Mouse (Mus musculus) gastrocnemius, postnatal 10 days (tissue): Measurements from ENCODE around the gene Gabrd. TPM values are rescaled to one million over a fixed set of nuclear protein-coding genes. Genes with fewer than 3 reads are reported as not detected.

Source experiments
- DNase-seq: peaks from one replicate; pipeline ENCODE4 v3.0.0; 2021; ENCODE audit warnings: mixed read lengths
- total RNA-seq, 2 experiments: library from RNA; stranded (reverse); gene quantifications; 2 replicates each; pipeline ENCODE4 v1.2.3; 2021

The Gabrd gene
- total RNA-seq, 2 experiments from 2014 or later, result 0.81 to 0.96 TPM

DNA sequence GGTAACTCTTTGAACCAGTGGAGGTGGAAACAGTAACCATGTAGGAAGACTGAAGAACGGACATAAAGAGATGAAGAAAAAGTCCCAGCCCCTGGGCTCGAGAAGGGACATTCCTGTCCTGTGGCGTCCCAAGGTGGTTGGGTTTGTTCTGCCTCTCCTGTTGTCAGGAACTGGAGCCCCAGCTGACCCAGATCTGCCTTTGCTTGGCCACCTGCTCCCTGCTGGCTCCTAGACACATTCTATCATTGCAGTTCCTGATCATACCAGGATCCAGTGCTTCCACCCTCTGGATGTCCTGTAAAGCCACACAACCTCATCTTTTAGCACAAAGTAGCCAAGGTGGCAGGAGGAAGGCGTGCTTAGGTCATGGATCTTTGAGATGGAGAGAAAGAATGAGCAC is 14.6 kb downstream of the Gabrd start:
- DNase-seq, result no peak

DNA sequence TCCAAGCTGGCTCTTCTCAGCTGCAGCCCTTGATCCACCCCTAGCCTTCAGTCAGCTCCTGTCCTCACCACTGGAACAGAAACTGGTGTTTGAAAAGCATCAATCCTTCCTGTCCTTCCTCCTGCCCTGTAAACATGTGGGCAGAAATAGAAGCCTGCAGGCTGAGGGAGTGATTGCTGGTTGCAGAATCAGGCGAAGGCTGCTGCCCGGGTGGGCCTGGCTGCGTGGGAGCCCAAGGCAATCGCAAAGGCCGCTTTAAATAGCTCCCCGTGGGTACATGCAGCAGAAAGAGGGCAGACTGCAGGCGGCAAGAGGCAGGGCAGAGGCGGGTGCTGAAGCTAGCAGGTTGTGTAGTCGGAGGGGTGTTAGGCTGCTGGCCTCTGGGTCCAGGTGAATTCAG is 15.2 kb downstream of the Gabrd start:
- DNase-seq, result no peak

DNA sequence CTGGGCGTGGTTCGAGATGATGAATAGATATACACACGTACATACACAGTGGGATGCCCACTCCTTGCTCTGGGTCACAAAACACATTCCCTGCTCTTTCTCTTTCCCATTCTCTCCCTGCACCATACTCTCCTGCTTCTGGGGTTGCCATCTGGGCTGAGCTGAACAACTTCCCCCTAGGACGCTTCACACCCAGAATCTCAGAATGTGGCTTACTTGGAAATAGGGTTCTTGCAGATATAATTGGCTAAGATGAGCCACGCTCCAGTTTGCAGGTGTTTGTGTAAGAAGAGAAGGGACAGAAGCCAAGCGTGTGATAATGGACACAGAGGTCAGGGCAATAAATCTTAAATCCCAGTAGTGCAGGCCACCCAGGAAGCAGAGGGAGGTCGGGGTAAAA is 15.9 kb downstream of the Gabrd start:
- no peak for DNase-seq

DNA sequence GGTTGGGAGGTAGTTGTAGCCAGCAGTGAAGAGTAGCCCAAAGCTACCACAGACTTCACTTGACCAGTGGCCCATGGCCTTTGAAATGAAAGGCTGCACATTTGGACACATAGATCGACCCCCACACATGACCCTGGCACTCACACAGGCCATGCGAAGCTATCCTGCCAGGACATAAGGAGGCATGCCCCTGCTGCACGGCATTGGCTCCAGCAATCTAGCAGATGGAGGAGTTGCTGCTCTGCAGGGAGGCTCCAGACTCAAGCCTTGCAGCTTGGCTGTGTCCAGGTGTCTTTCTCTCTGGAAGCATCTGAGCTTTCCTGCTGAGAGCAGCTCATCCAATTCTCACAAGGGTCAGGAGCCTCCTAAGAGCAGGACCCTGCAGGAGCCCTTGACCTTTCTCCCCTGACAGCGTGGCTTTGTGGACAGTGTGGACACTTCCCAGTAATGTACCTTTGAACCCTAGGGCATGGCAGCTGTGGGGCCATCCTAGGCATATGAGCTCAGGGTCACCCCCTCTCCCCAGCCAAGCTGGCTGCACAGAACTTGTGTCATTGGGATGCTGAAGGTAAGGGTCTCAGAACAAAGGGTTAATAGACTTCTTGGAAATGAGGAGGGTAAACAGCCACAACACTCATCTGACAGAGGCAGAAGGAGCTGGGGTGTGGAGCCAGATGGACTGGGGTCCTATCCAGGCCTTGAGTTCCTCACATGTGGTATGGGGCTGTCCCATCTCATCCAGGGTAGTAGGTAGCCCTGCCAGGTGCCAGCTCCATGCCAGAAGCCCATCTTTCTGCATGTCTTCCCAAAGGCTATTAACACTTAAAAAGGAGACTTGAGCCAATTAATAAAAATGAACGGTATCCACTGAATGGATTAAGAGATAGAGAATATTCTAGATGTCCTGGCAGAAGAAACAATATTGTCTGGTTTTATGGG is 25.8 kb downstream of the Gabrd start:
- DNase-seq, result no peak

DNA sequence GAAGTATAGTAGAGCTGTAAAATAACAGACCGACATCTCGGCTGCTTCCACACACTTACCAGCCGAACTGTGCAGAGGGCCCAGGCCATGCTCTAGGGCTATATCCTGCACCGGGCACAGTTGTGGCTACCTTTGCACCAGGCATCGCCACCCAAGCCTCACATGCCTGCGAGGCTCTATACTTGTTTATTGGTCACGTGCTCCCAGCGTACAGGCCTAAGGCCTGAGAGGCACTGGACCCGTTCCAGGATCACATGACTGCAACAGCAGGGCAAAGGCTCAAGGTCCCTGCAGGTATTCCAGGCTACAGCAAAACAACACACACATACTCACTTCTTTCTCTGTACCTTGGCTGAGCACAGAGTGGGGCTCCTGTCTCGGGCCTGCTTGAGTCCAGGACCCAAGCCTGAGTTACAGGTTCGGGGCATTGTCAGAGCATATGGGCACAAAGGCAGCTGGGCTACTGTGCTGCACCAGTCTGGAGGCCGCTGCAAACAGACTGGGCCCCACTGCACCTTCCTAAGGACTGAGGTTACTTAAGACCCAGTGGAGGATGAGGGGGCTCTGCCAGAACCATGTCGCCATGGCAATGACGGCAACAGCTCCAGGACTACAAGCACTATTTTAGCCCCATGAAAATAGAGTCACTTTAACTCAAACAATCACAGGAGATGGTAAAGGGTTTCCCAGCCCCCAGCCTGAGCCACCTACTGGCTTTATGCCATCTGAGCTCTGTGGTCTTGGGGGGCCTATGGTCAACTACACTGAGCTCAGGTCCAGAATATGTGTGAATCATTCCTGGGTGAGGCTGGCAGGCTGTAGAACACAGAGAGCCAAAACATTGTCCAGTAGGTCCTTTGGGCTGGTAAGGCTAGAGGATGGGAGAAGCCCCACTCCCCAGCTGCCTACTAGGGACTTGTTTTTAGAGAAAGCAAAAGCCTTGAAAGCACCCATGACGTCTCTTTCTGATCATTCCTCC is 26.9 kb downstream of the Gabrd start:
- DNase-seq, result no peak

DNA sequence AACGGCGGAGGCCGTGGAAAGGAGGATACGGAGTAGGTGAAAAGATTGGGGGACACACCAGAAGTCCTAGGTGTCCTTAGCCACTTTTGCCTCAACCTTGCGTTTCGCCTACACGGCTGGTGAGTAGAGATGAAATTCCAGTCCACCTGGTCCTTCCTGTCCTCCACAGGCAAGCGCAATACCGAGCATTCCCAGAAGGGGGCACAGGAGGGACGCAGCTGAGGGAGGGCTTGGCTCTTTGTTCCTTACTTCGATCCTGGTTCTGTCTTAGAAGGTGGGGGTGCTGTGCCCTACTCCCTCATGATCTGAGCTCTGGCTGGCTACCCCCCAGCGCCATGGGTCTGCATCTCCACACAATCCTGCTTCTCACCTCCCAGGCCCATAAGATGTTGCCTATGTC is 29.2 kb downstream of the Gabrd start:
- peak; percentile 83 for DNase-seq

DNA sequence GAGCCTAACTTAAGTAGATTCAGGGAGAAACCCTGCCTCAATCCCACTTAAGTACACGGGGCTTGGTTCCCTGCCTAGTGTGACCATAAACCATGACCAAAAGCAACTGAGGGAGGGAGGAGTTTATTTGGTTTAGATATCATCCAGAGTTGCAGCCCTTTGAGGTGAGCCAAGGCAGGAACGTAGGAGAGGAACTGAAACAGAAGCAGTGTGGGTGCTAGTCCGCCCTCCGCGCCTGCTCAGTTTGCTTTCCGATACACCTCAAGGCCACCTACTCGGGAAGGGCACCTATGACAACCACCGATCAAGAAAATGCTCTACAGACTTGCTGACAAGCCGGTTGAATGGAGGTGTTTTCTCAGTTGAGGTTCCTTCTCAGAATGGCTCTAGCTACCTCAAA is 30.2 kb downstream of the Gabrd start:
- no peak for DNase-seq

DNA sequence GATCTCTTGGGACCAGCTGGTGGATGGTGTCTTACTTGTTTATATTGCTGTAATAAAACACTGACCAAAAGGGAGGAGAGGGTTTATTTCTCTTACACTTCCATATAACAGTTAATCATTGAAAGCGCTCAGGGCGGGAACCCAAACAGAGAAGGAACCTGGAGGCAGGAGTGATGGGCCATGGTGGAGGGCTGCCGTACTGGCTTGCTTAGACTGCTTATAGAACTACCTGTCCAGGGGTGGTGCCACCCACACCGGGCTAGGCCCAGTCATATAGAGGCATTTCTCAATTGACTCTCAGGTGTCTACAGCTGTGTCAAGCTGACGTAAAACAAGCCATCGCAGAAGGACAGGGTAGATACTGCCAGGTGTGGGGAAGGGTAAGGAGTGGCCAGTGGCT is 31.1 kb downstream of the Gabrd start:
- DNase-seq, result no peak

DNA sequence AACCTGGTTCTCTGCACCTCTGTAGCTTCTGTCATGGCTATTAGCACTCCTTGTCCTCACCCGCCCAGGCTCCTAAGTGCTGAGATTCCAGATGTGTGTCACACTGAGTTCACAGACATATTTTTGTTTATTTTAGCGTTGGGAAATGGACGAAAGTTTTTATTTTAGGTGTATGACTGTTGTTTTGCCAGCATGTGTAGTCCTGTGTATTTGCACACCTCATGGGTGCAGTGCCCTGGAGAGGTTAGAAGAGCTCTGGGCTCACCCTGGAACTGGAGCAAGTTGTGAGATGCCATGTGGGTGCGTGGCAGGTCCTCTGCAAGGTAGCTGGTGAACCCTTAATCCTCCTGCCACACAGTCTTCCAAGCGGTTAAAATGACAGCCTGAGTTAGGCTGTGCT is 35.5 kb downstream of the Gabrd start:
- DNase-seq, result no peak

DNA sequence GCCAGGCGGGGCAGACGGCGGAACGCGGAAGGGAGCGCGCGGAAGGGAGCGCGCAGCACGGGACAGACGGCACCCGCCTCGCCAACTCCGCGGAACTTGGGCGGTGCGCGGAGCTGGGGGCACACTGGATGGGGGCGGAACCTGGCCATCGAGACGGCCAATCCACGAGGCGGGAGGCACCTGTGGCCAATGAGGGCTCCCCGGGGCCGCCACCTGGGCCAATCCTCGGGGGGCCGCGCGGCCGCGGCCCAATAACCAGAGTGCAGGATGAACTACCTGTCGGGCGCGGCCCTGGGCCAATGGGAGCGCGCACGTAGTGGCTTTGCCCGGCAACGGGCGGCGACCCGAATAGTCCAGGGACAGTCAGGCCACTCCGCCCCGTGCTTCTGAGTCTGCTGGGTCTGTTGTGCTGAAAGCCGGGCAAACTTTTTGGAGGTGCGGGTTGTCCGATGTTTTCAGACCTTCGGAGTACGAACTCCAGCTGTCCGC is 36.6 kb downstream of the Gabrd start, which contains the start of gene Prkcz:
TSS of gene Prkcz (minus strand) at position 59 of the 489 bp plus-strand sequence.
- DNase-seq, result peak; percentile 57

DNA sequence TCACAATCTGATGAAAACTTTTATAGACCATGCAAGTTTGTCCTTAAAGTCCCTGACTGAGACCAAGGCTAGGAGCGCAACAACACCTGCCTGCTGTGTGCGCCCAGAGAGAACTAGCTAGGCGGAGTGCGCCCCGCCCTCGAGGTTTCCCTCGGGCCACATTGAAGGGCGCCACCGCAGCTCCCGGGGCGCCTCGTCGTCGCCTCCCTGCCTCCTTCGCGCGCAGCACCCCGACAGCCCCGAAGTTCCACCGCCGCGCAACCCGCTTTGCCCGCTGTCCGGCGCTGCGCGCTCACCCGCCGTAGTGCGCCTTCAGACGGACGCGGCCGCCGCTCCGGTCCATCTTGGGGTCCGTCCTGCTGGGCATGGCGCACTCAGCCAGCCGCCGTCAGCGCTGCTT is 37.1 kb downstream of the Gabrd start:
- no peak for DNase-seq

DNA sequence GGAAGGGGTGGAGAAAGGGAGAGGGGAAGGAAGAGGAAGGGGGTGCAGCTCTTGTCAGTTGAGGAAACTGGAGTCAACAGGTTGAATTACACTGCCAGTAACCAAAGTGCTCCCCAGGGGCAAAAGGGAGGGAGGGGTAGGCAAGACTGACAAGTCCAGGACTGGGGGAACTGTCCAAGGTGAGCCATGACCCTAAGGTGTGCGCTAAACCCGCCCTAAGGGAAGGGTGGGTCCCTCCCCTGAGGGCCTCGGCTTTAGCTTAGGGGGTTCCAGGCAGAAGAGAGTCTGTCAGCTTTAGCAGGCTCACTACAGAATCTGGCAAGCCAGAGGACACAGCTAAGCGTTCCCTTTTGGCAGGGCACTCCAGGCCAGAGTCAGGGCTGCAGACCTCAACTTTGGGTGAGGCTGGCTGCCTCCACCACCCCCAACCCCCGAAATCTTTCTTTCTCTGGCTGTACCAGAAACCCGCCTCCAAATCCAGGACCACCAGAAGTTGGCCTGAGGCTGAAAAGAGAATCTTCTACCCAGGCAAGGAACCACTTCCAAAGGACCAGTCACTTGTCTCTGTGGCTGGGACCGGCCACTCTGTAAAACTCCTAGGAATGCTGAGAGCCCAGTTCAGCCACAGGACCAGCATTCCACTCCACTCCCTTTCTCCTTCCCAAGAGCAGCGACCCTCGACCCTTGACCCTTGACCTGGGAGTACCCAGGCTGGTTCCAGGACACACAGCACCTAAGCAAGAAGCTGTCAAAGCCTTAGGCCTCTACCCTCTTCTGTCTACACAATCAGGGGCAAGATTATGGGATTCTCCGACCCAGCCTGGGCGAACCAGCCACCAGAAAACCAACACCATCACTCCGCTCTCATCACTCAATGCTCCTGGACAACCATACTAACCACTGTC is 38.1 kb downstream of the Gabrd start:
- DNase-seq, result no peak

DNA sequence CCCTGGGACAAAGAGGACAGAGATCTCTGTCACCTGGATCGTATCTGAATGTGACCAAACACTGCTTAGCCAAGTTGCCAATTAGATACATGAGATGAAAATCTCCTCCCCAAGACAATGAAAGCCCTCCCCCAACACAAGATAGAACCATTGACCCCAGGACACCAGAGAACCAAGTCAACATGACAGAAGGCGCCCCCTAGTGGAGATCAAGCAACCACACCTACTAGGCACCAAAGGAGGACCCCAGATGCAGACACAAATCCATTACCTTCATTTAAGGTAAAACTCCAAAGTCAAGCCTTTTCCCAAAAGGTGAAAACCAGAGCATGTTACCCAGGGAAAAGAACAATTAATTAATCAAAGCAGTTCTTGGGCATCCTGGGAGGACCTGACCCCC is 40.3 kb downstream of the Gabrd start:
- DNase-seq, result no peak

DNA sequence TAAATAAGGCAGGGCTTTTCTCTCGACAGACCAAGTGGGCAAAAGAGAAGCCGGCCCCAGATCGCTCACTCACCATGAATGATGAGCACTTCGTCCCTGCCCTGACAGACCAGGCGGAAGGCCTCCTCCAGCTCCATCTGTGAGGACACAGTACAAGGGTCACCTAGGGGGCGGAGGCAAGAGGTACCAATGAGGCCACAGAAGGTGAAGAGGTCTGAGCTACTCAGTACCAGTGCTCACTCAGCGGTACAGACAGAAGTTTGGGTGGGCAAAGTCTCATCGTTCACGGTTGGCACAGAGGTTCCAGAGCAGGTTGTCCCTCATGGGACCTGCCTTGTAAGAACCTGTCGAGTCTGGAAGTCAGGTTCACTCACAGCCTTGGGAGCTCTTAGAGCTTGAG is 41.6 kb downstream of the Gabrd start:
- DNase-seq, result no peak

DNA sequence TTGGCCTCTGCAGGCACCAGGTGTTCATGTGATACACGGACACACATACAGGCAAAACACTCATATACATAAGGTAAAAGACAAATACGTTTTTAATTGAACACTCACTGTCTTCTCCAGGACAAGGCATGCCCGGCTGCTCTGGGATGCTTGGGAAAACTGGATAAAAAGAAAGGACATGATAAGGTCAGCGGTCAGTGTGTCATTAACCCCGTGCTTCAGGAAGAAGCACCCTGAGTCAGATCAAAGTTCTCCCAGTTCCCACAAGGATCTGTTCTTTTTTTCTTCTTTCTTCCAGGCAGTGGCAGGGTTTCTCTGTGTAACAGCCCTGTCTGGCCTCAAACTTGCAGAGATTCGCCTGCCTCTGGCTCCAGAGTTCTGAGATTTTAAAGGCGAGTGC is 43.4 kb downstream of the Gabrd start:
- no peak for DNase-seq

DNA sequence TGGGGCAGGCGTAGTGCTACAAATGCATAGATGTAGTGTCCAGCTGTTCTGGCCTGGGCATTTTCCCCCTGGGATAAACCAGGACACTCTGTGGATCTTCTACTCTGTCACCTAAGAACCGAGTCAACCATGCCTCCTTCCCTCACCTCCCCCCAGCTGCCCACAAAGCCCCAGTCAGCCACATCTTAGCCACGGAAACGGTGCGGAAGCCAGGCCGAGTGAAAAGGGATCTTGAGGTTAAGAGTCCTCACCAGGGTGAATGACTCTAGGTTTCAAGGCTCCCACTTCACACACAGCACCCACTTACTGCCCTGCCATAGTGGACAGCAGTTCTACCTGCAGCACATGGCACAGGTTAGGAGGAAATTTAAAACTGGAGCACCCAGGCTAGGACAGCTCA is 43.9 kb downstream of the Gabrd start:
- DNase-seq, result no peak

DNA sequence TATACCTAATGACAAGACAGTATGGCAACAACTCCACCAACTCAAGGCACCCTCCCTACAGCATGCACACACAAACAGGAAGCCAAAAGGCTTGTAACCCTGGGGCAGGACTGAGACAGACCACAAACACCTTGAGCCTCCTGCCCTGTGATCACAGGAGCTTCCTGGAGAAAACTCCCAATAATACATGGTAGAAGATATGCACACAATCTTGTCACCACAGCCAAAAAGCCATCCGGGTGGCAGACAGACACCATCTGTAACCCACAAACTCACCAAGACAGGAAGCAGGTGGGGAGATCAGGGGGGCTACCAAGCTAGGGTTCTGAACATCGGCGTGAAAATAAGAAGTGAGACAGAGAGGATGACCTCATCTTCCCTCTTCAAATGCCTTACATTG is 45.3 kb downstream of the Gabrd start:
- no peak for DNase-seq

DNA sequence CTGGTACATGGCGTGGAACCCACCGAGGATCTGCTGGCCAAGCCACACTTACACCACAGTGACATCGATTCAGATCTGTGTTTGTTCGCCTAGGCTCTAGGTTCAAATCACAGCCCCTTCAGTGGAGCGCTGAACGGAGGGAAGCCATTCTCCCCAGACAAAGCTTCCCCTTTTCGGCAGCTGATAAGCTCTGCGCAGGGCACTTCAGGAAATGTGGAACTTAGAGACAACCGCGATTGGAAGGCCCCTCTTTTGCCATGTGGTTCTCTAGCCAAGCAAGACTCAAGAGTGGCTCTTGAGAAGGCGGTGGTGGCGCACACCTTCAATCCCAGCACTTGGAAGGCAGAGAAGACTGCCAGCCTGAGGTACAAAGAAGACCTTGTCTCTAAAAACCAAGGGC is 51.6 kb downstream of the Gabrd start:
- no peak for DNase-seq

DNA sequence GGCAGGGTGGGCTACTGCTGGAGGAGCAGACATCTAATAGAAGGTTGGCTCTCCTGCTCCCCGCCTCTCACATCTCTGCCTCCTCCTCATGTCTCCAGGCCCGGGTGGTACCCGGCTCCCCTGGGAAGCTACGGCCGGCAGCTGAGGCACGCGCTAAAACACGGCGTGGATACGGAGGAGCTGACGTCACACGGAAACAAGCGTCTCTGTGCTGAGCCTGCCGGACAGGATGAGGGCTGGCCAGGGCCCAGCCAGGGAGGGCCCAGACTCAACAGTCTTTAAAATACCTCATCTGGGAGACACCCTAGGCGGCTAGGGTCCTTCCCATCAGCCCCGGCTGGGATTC is 52.3 kb downstream of the Gabrd start:
- peak; percentile 37 for DNase-seq

DNA sequence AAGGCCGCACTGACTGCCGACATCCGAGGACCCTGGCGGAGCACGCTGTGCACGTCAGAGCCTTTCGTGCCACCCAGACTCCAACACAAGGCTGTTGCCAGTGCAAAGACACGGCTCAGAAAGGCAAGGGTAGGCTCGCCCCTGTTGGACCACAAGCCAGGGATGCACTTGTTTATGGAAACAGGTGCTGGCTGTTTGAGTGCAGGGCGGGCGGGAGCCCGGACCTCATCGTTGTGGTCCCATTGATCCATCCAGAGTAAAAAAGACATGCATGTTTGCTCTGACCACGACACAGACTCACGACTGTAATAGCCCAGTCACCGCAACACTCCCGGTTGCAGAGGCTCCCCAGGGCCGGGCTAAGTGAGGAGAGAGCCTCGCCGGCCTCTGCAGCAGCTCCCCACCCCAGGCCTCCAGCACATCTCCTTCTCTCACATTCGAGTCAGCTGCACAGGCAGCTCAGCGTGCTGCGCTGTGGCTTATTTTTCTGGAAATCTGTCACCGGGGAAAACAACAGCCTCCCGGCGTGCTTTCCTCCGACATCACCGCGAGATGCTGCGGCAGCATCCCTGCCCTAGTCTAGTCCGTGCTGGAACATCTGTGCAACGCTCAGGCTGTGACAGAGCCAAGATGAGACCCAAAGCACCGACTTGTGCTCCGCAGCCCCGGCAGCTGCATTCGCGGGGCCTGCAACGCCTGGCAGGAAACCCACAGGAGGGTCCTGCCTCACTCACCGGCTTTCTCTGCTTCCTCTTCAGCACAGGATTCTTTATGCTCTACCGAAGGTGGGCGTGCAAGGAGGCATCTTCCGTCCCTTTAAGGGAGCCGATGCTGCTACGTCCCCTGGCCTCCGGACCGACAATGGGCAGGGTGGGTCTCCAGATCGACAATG is 53.0 kb downstream of the Gabrd start:
- DNase-seq, result no peak

DNA sequence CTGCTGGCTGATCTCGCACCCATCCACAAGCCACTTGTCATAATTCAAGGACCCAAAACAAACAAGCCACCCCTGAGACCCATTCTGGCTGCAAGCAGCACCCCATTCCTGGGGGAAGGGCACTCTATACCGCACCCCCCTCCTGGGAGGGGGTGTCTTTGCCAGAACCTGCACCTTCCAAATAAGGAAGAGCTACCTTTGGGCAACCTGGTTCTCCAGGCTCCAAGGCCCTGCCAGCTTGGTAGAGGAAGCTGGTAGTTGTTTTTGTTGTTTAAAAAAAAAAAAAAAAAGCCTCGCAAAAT is 53.7 kb downstream of the Gabrd start:
- DNase-seq, result no peak
